ENCODE assay signal across 21 mouse cellular contexts in genomic region chr4:46956966-46957365, GRCm38 (mm10). TPM values are rescaled to one million over a fixed set of nuclear protein-coding genes. Genes with fewer than 3 reads are reported as not detected.
"Had no signal": no experiment of that assay in that cellular context is flagged by ENCODE, and none has a peak within 500 bp of the region (broad histone marks: within the 10 kb centered on the region; RNA-seq: fewer than 3 reads in every experiment).

No protein-coding gene starts in this region.

- DNase-seq: lung, adult 2 months; lung, postnatal 14 days; lung, postnatal 36 days; right cerebral cortex, postnatal 14 days; thymus, adult 2 months; thymus, postnatal 25 days; thymus, postnatal 4 days had no signal

- H3K4me3 ChIP-seq: lung, embryonic 15.5 days; megakaryocyte, embryonic 14.5 days; midbrain, embryonic 13.5 days; midbrain, embryonic 15.5 days; neural tube, embryonic 12.5 days; stomach, embryonic 15.5 days had no signal

- H3K27me3 ChIP-seq: lung, embryonic 15.5 days; midbrain, embryonic 13.5 days; midbrain, embryonic 15.5 days; neural tube, embryonic 12.5 days; stomach, embryonic 15.5 days had no signal

- ATAC-seq: lung, postnatal 0 days; midbrain, embryonic 13.5 days; midbrain, embryonic 15.5 days had no signal

- H3K9ac ChIP-seq: lung, embryonic 15.5 days; midbrain, embryonic 13.5 days; midbrain, embryonic 15.5 days; neural tube, embryonic 12.5 days; stomach, embryonic 15.5 days had no signal

- H3K27ac ChIP-seq: lung, embryonic 15.5 days; macrophage; midbrain, embryonic 13.5 days; midbrain, embryonic 15.5 days; neural tube, embryonic 12.5 days; stomach, embryonic 15.5 days; stomach, postnatal 0 days had no signal

- H3K4me1 ChIP-seq: lung, embryonic 15.5 days; megakaryocyte, embryonic 14.5 days; midbrain, embryonic 13.5 days; midbrain, embryonic 15.5 days; neural tube, embryonic 12.5 days; stomach, embryonic 15.5 days had no signal

- H3K36me3 ChIP-seq: lung, embryonic 15.5 days; midbrain, embryonic 13.5 days; midbrain, embryonic 15.5 days; neural tube, embryonic 12.5 days; stomach, embryonic 15.5 days had no signal

- H3K4me2 ChIP-seq: lung, embryonic 15.5 days; midbrain, embryonic 11.5 days; midbrain, embryonic 13.5 days; midbrain, embryonic 15.5 days; neural tube, embryonic 12.5 days; stomach, embryonic 15.5 days had no signal

- H3K9me3 ChIP-seq: lung, embryonic 15.5 days; megakaryocyte, embryonic 14.5 days; midbrain, embryonic 13.5 days; midbrain, embryonic 15.5 days; neural tube, embryonic 12.5 days; stomach, embryonic 15.5 days had no signal

RNA-seq across cellular contexts. Expression of gene Gabbr2, which starts 34.7 kb away (rescaled TPM):
- total RNA-seq: megakaryocyte progenitor cell, adult 5-6 weeks; monocyte, adult 5-6 weeks; neutrophil, adult 5-6 weeks had no signal
- polyA plus RNA-seq: lung, adult 2 months; lung, postnatal 0 days; spleen, adult 2 months had no signal
